Mouse (Mus musculus) G1E (cell line): ENCODE measurements around the gene Afm.

ENCODE experiments used
- CTCF ChIP-seq: IDR thresholded peaks from 2 replicates; pipeline ENCODE4 v1.5.1; 2012; ENCODE audit warnings: low read depth, low read length, inconsistent platforms, mixed read lengths
- TAL1 ChIP-seq: conservative IDR thresholded peaks from 2 replicates; pipeline ENCODE4 v1.6.1; 2012; ENCODE audit warnings: low read depth, low read length, inconsistent platforms, mixed read lengths

DNA sequence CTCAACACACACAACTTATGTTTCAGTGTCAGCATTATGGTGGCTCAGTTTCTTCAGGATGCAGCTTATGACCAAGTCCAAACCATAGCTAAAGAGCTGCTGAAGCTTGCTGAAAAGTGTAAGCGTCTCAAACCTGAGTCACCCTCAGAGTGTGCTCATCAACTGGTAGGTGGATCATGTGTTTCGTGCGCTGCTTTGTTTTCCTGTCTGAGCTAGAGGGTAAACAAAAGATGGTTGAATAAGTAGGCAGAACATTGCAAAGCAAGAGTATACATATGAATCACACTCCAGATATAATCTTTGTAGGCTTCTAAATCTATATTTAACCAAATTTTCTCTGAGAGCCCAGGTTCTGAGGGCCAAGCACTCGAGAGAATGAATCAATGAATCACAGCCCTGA, 45.4 kb downstream of the Afm start:
- TF ChIP-seq CTCF (no peak), TAL1 (no peak)
